Mouse (Mus musculus) heart, embryonic 15.5 days (tissue): ENCODE measurements around the gene Gm21985. TPM values are rescaled to one million over a fixed set of nuclear protein-coding genes. Genes with fewer than 3 reads are reported as not detected.
A peak's percentile ranks its signal among the peaks of the same experiment; 100 is the strongest.

Experiments used
- ATAC-seq: fragments of 200-750 bp; cut with Nextera tagmentation; replicated peaks from 2 replicates; pipeline ENCODE4 v1.8.0; 2017; ENCODE audit warnings: low read depth, moderate TSS enrichment; ENCODE audit not compliant: insufficient number of reproducible peaks, insufficient read depth, low FRiP score
- H3K27ac ChIP-seq: fragments of 300-500 bp; sonication (generic); 2 replicates; pipeline ENCODE4 v1.5.1; 2015; ENCODE audit warnings: mild to moderate bottlenecking, inconsistent platforms
- H3K27me3 ChIP-seq: fragments of 300-500 bp; sonication (generic); 2 replicates; pipeline ENCODE4 v1.6.1; 2015; ENCODE audit warnings: inconsistent platforms
- H3K36me3 ChIP-seq: fragments of 300-500 bp; sonication (generic); 2 replicates; pipeline ENCODE4 v1.6.1; 2015; ENCODE audit warnings: mild to moderate bottlenecking, inconsistent platforms
- H3K4me1 ChIP-seq: fragments of 300-500 bp; sonication (generic); replicated peaks from 2 replicates; pipeline ENCODE4 v1.6.1; 2015; ENCODE audit warnings: inconsistent platforms
- H3K4me2 ChIP-seq: fragments of 300-500 bp; sonication (generic); 2 replicates; pipeline ENCODE4 v1.6.1; 2015; ENCODE audit warnings: inconsistent platforms, mild to moderate bottlenecking, moderate library complexity
- H3K4me3 ChIP-seq: fragments of 300-500 bp; sonication (generic); 2 replicates; pipeline ENCODE4 v1.5.1; 2015; ENCODE audit warnings: mild to moderate bottlenecking, inconsistent platforms
- H3K9ac ChIP-seq: fragments of 300-500 bp; sonication (generic); 2 replicates; pipeline ENCODE4 v1.6.1; 2015; ENCODE audit warnings: mild to moderate bottlenecking, inconsistent platforms
- H3K9me3 ChIP-seq: fragments of 300-500 bp; sonication (generic); replicated peaks from 2 replicates; pipeline ENCODE4 v1.6.1; 2016; ENCODE audit warnings: inconsistent platforms
- WGBS: fragments of 180-500 bp; shearing (Covaris S2); methylation state at CpG from one replicate; pipeline ENCODE4 v1.1.7; 2015; ENCODE audit warnings: mixed read lengths; 5-methylcytosine and 5-hydroxymethylcytosine counted together
- polyA plus RNA-seq: library from polyadenylated mRNA; unstranded; fragments of >200 nt; fragmentation: Nextera tagmentation; extraction: Ambion mirVana; gene quantifications from 2 replicates; pipeline ENCODE4 v1.2.1, GENCODE M21; 2015

Gm21985 gene
- not detected in 2 replicates for polyA plus RNA-seq

DNA sequence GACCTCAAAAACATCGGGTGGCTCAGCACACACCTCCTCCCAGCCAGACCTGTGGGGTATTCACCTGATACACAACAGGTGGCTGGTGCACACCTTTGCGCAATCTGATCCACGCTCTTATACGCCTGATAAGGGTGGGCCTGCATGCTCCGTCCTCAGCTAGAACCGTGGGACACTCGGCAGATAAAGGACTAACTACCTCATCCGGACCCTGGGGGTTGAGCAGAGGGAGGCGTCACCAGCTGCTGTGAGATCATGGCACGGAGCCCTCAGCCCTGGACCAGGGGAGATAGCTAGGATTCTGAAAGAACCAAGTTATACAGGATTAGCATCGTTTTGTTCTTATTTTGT lies at the start of gene Gm21985:
Gene Gm21985 (plus strand): TSS at position 73 of the 351 bp plus-strand sequence.
- peaks cover 28% of the 10 kb centered on the region for H3K4me1 ChIP-seq
- peak within 1 kb of the TSS; percentile 88 for H3K4me3 ChIP-seq
- H3K9ac ChIP-seq = peak within 1 kb of the TSS; percentile 87
- H3K27me3 ChIP-seq = no peaks in the 10 kb centered on the region
- H3K36me3 ChIP-seq = no peaks in the 10 kb centered on the region
- peak; percentile 60 for ATAC-seq
- H3K4me2 ChIP-seq = peak within 1 kb of the TSS; percentile 74
- peak within 1 kb of the TSS; percentile 96 for H3K27ac ChIP-seq
- WGBS = under 1% methylated on average over 11 of the region's 11 CpGs
- no peaks in the 10 kb centered on the region for H3K9me3 ChIP-seq

DNA sequence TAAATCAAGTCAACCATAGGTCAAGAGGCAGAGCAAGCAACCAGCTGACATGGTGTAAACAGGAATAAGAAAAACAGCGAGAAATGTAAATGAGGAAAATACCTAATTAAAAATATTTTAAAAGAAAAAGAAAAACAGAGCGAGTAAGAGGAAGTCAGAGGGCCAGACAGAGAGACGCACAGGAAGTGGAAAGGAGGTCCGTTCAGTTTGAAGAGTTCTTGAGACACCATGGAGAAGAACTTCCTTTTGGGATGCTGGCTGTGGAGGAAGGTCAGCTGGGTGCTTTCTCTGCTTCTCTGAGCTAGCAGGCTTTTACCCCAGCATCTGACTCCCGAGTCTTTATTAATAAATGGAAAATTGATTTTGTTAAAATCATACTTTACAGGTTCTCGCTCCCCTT lies 48.5 kb upstream of the Gm21985 start:
- Histone ChIP-seq H3K9me3 (no peaks in the 10 kb centered on the region), H3K4me2 (no peak overlapping the region), H3K4me1 (no peaks in the 10 kb centered on the region), H3K27ac (no peak overlapping the region), H3K4me3 (no peak overlapping the region), H3K9ac (no peak overlapping the region), H3K27me3 (no peaks in the 10 kb centered on the region), H3K36me3 (no peaks in the 10 kb centered on the region)
- ATAC-seq = no peak
- WGBS = 69% methylated on average over 6 of the region's 6 CpGs

DNA sequence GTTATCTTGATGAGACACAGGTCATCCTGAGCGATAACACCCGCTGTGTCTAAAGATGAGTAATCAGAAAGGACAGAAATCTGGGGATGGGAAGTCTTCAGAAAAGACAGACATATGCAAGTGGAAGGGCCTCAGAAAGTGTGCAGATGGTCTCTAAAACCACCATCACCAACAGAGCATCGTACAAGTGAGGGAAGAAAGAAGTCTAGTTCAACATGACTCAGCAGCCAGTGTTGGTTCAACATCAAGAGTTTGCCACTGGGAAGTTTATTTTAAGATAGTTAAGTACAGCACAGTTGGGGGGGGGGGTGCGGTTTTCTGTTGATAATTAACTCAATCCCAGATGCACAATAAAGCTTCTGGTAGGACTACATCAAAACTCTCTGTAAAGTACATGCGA lies 45.2 kb upstream of the Gm21985 start:
- H3K4me1 ChIP-seq = no peaks in the 10 kb centered on the region
- no peaks in the 10 kb centered on the region for H3K9me3 ChIP-seq
- WGBS = 73% methylated on average over 5 of the region's 5 CpGs
- H3K4me2 ChIP-seq = no peak overlapping the region
- H3K27me3 ChIP-seq = no peaks in the 10 kb centered on the region
- ATAC-seq = no peak
- H3K4me3 ChIP-seq = no peak overlapping the region
- no peak overlapping the region for H3K27ac ChIP-seq
- no peaks in the 10 kb centered on the region for H3K36me3 ChIP-seq
- no peak overlapping the region for H3K9ac ChIP-seq

DNA sequence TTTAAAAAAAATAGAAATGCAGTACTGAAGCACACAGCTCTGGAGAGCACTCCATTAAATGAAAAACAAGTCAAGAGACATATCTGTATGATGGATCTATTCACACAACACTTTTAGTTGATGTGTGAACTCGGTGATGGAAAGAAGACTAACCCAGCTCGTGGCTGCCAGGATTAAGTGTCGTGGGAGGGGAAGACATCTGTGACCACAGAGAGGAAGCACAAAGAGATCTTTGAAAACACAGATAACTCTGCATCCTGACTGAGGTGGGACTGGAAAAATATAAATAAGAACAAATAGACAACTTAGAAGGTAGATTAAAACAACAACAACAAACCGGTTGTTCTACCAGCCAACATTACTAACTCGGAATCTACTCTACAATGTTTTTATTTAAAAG lies 43.5 kb upstream of the Gm21985 start:
- Histone ChIP-seq H3K9ac (no peak overlapping the region), H3K27ac (no peak overlapping the region), H3K4me1 (no peaks in the 10 kb centered on the region), H3K27me3 (no peaks in the 10 kb centered on the region), H3K9me3 (no peaks in the 10 kb centered on the region), H3K4me2 (no peak overlapping the region), H3K36me3 (no peaks in the 10 kb centered on the region), H3K4me3 (no peak overlapping the region)
- ATAC-seq = no peak
- WGBS = 49% methylated on average over 5 of the region's 5 CpGs

DNA sequence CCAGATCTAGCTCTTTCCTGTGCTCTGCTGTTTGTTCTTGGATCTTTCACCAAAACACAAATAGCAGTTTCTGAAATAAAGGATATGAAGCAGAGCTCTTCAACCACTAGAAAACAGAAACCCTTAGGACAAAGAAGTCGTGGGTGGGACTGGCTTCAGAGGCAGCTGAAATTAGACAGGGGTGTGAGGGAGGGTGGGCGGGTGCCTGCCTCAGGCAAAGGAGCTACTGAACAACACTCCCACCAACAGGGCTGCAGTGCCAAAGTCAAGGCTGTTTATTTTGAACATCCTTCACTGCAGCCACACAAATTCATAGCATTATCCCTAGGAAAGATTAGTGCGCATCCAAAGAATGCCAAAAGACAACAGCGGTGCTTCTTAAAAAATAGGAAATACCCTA lies 41.8 kb upstream of the Gm21985 start:
- Histone ChIP-seq H3K4me3 (no peak overlapping the region), H3K27me3 (no peaks in the 10 kb centered on the region)

DNA sequence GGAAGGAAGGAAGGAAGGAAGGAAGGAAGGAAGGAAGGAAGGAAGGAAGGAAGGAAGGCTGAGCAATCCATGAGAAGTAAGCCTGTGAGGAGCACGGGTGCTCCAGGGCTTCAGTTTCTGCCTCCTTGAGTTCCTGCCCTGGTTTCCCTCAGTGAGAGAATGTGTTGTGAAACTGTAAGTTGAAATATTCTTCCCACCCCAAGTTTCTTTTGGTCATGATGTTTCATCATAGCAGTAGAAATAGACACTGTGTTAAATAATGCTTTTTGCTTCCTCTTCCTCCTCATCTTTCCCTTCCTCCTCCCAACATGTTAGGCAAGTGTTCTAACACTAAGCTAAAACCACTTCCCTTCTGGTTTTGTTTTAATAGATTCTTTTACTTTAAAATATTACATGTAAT lies 33.5 kb upstream of the Gm21985 start:
- Histone ChIP-seq H3K27ac (no peak overlapping the region), H3K9ac (no peak overlapping the region), H3K4me1 (no peaks in the 10 kb centered on the region), H3K4me2 (no peak overlapping the region), H3K36me3 (no peaks in the 10 kb centered on the region), H3K9me3 (no peaks in the 10 kb centered on the region), H3K4me3 (no peak overlapping the region), H3K27me3 (no peaks in the 10 kb centered on the region)
- no peak for ATAC-seq
- WGBS = 76% methylated on average over 1 of the region's 1 CpGs

More for the DNA sequence above, 41.8 kb upstream of the Gm21985 start:
- no peak overlapping the region for H3K9ac ChIP-seq
- H3K27ac ChIP-seq = no peak overlapping the region
- H3K4me2 ChIP-seq = no peak overlapping the region
- no peak for ATAC-seq
- no peaks in the 10 kb centered on the region for H3K4me1 ChIP-seq
- no peaks in the 10 kb centered on the region for H3K9me3 ChIP-seq
- H3K36me3 ChIP-seq = no peaks in the 10 kb centered on the region
- WGBS = 61% methylated on average over 4 of the region's 4 CpGs

DNA sequence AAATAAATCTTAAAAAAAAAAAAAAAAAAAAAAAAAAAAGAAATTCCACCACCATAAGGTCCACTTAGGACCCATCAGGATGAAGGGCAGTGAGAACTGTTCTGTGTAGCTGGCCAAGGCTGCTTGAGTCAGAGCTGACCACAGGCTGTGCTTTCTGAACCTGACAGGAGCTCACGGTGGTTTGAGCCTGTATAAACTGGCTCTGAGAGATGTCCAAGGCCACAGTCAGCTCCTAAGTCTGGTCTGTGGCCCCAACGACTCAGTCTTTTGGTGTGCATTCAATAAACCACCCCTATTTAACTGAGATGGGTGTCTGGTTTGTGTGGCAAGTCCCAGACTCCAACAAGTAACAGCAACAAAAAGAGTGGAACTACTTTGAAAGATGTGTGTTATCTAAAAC lies 29.5 kb upstream of the Gm21985 start:
- Histone ChIP-seq H3K27ac (no peak overlapping the region), H3K36me3 (no peaks in the 10 kb centered on the region), H3K9me3 (no peaks in the 10 kb centered on the region), H3K4me2 (no peak overlapping the region), H3K27me3 (no peaks in the 10 kb centered on the region), H3K9ac (no peak overlapping the region), H3K4me1 (peaks cover 15% of the 10 kb centered on the region), H3K4me3 (no peak overlapping the region)
- 79% methylated on average over 2 of the region's 2 CpGs for WGBS
- no peak for ATAC-seq

DNA sequence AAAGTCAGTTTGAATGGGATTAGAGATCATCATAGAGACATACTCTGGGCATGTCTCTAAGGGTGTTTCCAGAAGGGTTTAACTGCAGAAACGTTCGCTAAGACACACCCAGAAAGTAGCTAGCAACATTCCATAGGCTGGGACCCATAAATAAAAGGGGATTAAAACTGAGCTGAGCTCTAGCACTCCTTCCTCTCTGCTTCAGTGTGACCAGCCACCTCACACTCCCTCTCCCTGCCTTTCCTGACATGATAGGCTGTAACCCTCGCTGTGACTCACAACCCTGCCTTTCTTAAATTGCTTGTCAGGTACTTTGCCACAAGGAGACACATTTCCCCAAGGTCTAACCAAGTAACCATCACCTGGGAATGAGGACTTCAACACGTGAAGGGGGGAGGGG lies 28.1 kb upstream of the Gm21985 start:
- H3K36me3 ChIP-seq = no peaks in the 10 kb centered on the region
- no peak overlapping the region for H3K4me3 ChIP-seq
- no peaks in the 10 kb centered on the region for H3K27me3 ChIP-seq
- H3K9me3 ChIP-seq = no peaks in the 10 kb centered on the region
- WGBS = 8% methylated on average over 4 of the region's 4 CpGs
- H3K9ac ChIP-seq = no peak overlapping the region
- H3K4me1 ChIP-seq = peaks cover 15% of the 10 kb centered on the region
- peak overlapping the region; percentile 99; the same call in 1 of the 2 replicates for H3K4me2 ChIP-seq
- H3K27ac ChIP-seq = no peak overlapping the region
- no peak for ATAC-seq

DNA sequence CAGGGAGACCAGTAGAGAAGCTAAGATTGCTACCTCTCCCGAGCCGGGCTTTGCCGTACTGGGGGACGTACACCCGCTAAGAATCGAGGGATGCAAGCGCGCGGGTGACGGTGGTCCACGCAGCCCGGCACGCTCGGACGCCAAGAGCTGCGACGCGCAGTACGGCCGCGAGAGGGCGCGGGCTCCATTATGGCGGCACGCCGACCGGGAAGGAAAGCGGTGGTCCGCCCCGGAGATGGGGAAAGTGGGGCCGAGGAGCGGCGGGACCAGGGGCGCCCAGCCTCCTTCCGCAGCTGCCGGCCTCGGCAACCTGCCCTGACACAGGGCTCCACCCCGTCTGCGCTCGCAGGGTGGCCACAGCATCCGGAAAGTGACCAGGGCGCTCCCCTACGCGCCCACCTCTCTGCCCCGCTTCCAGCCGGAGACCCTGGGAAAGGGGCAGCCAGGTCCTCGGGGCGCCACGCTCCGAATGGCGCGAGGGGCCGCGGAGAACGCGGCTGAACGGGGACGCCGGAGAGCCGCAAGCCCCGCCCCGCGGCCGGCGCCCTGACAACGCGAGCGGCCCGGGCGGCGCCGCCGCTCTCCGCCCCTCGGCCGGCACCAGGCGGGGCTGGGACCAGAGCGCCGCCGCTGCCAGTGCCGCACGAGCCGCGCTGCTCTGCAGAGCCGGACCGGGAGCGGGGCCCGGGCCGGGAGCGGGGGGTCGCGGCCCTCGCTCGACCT lies 26.7 kb upstream of the Gm21985 start, which contains the start of gene Lpcat4:
Gene Lpcat4 (plus strand): TSS at position 257 of the 723 bp plus-strand sequence.
- Histone ChIP-seq H3K4me3 (peak within 1 kb of the TSS; percentile 97), H3K9ac (peak within 1 kb of the TSS; percentile 83), H3K4me1 (peaks cover 15% of the 10 kb centered on the region), H3K9me3 (no peaks in the 10 kb centered on the region), H3K27ac (peak within 1 kb of the TSS; percentile 91), H3K4me2 (peak within 1 kb of the TSS; percentile 99), H3K27me3 (no peaks in the 10 kb centered on the region), H3K36me3 (no peaks in the 10 kb centered on the region; the same call in 1 of the 2 replicates)
- WGBS = under 1% methylated on average over 93 of the region's 94 CpGs
- peak; percentile 87 for ATAC-seq

DNA sequence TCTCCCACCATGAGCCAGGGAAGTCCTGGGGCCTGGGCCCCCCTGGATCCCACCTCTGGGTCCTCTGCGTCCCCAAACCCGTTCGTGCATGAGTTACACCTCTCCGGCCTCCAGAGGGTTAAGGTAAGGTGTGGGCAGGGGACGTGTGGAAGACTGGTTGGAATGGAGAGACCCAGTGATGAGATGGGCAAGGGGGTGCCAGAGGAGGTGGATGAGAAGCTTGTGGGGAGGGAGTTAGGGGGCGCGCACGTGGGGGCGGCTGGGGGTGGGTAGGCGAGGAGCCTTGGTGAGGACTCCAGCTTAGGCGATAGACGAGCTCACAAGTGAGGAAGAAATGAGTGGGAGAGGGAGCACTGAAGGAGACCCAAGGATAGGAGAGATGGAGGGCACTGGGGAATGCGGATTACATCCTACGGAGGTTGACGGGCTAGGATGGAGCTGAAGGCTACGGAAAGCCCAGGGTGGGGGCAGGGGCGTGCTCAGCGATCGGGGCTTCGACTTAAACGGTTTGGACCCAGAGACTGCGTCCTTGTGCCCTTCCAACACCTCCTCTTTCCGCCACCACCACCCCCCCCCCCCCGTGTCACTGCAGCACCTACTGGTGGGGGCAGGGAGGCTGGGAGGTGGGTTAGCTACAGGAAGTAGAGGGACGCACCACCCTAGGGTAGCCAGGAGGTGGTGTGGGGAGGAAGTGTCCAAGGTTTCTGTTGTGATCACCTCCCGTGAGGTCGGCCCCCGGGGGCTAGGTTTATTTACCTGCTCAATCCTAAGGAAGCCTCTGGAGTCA lies 26.0 kb upstream of the Gm21985 start:
- peaks cover 15% of the 10 kb centered on the region for H3K4me1 ChIP-seq
- H3K27ac ChIP-seq = peak overlapping the region; percentile 91
- no peaks in the 10 kb centered on the region; the same call in 1 of the 2 replicates for H3K36me3 ChIP-seq
- H3K9me3 ChIP-seq = no peaks in the 10 kb centered on the region
- 1% methylated on average over 28 of the region's 28 CpGs for WGBS
- H3K9ac ChIP-seq = peak overlapping the region; percentile 83
- H3K4me3 ChIP-seq = peak overlapping the region; percentile 97
- H3K27me3 ChIP-seq = no peaks in the 10 kb centered on the region
- ATAC-seq = peak; percentile 14; the same call in 1 of the 2 replicates
- H3K4me2 ChIP-seq = peak overlapping the region; percentile 99

DNA sequence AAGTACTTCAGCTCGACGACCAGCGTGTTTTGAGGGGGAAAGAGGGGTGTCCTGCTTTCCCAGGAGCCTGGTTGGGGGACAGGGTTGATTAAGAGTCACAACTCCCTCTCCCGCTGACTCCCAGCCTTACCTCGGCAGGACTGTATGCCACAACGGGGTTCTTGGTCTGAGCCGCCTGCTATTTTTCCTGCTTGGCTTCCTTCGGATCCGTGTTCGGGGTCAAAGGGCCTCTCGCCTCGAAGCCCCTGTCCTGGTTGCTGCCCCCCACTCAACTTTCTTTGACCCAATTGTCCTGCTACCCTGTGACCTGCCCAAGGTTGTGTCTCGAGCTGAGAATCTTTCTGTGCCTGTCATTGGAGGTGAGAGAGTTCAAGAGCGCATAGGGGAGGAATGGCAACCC lies 24.3 kb upstream of the Gm21985 start:
- 76% methylated on average over 14 of the region's 14 CpGs for WGBS
- H3K4me1 ChIP-seq = peaks cover 15% of the 10 kb centered on the region

More for the DNA sequence above, 24.3 kb upstream of the Gm21985 start:
- H3K4me3 ChIP-seq = no peak overlapping the region
- no peak overlapping the region for H3K9ac ChIP-seq
- no peaks in the 10 kb centered on the region; the same call in 1 of the 2 replicates for H3K36me3 ChIP-seq
- no peak overlapping the region for H3K27ac ChIP-seq
- H3K27me3 ChIP-seq = no peaks in the 10 kb centered on the region
- no peaks in the 10 kb centered on the region for H3K9me3 ChIP-seq
- H3K4me2 ChIP-seq = no peak overlapping the region
- ATAC-seq = no peak
